Mouse (Mus musculus) B cell, adult 2 months (primary cell): ENCODE measurements around the gene AC141477.1.

Source experiments
- DNase-seq, 2 experiments: peaks; one replicate each; pipeline ENCODE4 v3.0.0; 2022

AC141477.1 gene

DNA sequence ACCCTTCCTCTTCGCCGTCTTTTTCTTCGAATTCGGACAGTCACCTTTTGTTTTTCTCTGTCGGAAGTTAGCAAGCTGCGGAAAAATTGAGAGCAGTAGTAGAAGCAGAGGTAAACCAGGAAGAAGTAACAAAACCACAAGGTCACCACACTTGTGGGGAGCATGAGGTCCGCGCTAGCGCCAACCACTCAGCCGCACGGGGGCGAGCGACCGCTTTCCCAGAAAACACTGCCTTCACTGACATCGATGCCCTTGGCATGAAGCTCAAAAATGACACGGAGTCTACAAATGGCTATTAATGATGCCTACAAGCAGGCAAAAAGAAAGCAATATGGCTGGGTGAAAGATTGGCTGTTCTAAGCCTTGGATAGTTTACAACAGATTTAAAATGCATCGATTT lies at the start of gene AC141477.1:
TSS of gene AC141477.1 (minus strand) at position 164 of the 400 bp plus-strand sequence.
- no peak for DNase-seq

DNA sequence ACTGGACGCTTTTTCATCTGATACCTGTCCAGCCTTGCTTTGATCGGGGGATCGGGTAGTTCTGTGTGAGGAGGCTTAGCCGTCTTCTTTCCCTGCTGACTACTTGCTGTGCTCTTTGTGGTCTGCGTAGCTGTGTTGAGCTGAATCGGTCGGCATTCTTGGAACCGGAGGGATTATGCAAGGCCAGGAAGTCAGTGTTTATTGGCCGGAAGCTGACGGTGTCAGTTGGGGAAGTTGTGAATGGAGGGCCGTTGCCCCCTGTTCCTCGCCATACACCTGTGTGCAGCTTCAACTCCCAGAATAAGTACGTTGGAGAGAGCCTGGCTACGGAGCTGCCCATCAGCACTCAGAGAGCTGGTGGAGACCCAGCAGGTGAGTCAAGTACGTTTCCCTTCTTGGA lies 49.0 kb upstream of the AC141477.1 start:
- no peak for DNase-seq

DNA sequence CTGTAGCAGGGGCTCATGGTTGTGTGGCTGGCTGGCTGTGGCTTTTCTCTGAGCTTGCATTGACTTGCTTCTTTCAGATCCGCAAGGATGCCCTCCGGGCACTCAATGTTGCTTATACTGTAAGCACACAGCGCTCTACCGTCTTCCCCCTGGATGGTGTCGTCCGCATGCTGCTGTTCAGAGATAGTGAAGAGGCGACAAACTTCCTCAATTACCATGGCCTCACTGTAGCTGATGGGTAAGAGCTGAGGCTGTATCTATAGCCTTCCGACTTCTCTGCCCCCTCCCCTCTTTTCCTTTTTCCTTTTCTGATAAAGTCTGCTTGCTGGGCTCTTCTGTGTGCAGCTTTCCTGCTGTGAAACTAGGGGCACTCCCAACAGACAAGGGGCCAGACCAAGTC lies 48.0 kb upstream of the AC141477.1 start:
- no peak for DNase-seq

DNA sequence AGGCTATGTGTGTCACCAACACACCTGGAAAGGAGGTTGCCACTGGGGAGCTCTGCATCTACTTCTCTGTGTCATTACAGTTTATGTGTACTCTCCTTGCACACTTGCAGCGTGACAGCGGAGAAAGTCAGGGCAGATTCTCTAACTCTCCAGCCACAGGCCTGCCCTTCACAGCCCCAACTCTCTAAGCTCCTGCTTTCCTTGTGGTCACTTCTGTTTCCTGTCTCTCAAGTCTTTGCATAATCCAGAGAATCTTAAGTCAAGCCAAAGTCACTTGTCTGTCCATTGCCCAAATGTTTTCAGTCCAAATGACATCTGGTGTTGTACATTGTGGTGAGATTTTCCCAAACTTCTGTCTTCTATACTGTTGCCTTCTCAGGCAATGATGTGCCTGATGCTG lies 46.1 kb upstream of the AC141477.1 start:
- DNase-seq, result no peak

DNA sequence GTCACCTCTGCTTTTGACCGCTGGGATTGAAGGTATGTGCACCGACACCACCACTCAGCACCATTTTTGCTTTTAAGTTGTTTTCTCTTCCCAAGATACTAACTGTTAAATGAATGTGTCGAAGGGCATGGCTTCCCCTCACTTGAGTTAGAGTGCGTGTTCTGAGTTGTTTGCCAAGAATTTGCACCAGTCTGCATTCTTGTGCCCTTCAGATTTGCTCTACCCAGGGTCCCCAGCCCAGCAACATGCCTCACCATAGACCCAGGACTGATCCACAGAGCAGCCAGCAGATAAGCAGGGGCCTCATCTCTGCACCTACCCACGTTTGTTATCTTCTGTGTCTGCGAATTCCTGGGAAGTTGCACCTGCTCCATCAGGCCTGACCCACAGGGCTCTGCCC lies 41.2 kb upstream of the AC141477.1 start:
- no peak for DNase-seq

DNA sequence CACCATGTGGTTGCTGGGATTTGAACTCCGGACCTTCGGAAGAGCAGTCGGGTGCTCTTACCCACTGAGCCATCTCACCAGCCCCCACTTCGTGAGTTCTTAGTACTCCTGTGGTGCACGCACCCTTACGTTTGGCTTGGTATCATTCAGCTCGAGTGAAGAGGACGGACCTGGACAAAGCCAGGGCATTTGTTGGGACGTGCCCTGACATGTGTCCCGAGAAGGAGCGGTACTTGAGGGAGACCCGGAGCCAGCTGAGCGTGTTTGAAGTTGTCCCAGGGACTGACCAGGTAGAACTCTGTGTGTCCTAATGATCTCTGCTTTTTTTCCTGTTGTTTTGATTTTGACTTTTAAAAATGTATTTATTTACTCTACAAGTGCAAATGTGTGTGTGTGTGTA lies 40.6 kb upstream of the AC141477.1 start:
- no peak for DNase-seq

DNA sequence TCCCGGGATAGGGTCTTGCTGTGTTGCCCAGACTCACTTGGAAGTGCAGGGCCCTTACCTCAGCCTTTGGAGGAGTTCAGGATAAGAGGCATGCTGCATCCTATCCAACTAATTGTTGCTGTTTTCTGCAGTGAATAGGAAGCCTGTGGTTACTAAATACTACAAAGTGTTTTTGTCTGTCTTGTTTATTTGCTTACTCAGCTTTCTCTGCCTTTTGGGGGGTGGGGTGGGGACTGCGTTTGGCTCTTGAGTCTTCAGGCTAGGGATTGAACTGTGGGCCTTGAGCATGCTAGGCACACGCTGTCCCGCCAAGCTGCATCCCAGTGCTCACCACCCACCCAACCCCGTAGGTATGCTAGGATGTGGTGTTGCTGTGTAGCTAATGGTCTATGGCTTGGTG lies 33.5 kb upstream of the AC141477.1 start:
- no peak for DNase-seq

DNA sequence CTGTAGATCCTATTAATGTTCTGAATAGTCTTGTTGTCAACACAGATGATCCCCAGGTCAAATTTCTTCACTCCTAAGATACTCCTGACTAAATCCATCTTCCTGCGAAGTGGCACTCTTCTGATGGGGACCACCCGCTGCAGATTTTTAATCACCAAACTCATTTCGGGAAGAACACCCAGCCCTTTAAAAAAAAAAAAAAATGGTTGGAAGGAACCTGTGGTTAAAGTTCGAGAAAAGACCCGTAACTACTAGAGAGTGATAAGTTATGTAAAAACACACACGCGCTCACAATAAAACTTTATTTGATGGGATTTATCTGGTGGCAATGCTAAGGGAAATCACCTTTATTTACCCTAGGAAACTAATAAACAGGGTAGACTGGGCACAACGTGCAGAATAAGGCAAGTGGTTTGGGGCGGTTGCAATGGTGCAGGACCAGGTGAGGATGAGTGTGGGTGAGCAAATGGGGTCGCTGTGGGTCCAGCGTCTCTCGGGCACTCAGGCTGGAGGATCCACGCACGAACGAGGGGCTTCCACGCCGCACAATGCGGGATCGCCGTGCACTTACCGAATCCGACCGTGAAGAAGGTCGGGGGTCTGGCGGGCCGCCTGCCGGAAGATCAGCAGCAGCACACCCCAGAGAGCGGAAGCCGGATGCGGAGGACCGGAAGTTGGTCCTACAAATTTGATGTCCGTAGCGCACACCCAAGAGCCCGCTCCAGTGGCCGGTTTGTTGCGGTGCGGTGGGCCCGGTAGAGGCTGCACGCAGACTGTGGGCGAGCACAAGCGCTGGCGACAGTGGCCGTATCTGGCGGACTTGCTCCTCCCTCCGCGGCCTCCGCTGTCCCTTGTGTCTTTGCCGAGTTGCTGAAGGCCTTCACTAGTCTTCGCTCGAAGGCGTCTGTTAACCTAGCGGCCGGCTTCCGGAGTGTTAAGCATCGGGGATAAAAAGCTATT lies 28.2 kb upstream of the AC141477.1 start, which contains the start of the genes Mcm3ap and Ybey:
TSS of gene Mcm3ap (plus strand) at position 725 of the 960 bp plus-strand sequence.
TSS of gene Ybey (minus strand) at position 912 of the 960 bp plus-strand sequence.
- peak; percentile 90 to 93 for DNase-seq

DNA sequence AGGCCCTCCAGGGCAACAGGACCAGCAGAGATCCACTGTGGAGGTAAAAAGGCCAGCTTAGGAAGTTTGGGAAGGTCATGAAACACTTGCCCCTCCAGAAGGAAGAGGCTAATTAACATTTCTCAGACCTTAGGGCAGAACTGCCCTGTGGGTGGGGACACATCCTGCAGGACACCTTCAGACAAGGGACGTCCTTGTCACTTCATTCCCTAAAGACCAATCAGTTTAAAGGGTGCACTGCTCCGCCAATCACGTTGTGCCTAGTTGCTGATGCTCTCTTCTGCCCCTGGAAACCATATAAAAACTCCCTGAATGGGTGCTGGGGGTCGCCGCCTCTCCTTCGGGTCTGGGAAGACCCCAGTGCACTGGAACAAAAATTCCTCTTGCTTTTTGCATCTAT lies 22.5 kb upstream of the AC141477.1 start:
- no peak for DNase-seq

DNA sequence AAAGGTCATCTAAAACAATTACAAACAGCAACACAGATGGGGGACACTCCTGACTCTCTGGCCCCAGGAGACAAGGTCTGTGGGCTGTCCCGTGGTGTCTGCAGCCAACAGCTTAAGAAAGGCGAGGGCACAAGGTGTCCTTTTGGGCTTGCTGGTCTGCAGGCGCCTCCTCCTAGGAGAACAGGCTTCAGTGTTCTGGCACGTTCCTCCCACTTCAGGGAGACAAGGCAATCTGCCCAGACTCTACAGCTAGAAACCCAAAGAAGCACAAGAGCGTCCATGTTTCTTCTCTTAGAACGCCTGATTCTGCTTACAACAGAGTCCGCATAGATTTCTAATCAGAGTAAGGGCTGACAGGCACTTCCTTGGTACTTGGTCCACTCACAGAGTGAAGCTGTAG lies 22.1 kb upstream of the AC141477.1 start:
- DNase-seq, result no peak

DNA sequence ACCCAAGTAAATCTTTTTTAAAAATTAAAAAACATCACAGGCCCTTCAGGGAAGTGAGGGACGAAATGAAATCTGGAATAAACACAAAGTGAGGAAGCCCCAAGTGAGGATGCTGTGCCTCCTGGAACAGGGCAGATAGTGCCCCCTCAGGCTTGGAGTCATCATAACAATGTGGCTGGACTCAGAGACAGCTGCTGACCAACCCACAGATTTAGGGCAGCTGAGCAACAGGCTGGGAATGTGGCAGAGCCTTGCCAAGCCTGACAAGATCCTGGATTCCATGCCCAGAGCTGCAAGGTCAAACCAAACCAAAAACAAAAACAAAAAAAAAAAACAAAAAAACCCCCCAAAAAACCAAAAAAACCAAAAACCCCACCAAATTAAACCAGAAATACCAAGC lies 21.0 kb upstream of the AC141477.1 start:
- DNase-seq, result no peak

DNA sequence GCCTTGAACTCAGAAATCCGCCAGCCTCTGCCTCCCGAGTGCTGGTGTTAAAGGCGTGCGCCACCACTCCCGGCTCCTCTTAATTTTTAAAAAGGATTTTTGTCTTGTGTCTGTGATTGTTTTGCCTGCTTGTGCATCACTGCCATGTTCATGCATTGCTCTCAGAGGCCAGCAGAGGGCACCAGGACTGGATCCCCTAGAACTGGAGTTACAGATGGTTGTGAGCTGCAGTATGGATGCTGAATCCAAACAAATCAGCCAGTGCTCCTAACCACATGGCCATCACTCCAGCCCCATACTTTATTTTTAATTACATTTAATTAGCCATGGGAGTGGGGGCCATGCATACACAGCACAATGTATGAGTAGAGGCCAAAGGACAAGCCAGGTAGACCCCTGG lies 15.0 kb upstream of the AC141477.1 start:
- DNase-seq, result peak; percentile 62 to 67

DNA sequence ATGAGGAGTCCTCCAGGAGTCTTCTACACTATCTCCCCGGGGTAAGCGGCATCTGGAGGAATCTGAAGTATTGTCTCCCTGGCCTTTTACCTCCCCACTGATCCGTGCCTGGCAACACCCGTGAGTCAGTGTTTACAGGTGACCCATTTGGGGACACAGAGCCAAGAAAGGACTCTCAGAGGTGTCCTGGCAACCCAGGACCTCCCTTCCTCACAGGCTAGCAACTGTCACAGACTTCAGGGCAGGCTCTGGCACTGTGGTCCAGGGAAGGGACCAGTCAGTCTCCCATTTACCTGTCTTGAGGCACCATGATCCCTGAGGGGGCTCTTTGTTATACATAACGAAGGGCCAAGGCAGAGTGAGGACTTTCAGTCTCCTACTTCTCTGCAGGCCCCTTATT lies 8.6 kb upstream of the AC141477.1 start, which contains the start of gene 2610028H24Rik:
TSS of gene 2610028H24Rik (plus strand) at position 231 of the 400 bp plus-strand sequence.
- DNase-seq, result no peak

DNA sequence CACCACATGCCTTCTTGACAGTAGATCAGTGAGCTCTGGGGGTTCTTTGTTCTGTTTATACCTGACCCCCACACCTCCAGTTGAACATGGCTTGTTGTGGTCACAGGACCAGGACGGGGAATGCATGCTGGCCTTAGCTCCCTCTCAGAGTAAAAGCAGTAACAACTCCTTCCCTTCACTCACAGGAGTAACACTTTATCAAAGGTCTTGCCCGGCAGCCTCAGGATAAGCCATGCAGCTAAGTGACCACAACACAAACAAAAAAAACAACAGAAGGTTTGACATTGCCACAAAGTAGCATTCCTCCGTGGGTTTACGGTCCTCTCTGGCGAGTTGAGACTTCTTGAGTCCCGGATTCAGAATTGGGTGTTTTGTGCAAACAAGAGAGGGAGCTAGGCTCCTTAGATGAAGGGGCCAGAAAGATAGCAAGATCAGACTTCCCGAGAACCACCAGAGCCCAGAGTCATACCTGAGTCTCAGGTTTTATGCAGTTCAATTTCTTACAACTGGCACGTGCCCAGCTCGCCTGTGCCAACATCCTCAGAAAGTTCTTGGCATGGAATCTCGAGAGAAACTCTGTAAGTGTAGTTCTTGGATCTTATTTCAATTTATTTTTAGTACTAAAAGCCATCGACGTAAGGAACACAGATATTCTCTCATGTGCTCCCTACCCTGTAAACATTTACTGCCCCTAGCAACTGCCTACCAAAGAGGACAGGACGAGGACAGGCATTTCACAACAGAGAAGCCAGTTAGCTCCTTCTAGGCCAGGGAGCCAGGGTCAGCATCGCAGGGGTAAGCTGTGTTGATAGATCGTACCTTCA lies 7.4 kb upstream of the AC141477.1 start:
- DNase-seq, result no peak

DNA sequence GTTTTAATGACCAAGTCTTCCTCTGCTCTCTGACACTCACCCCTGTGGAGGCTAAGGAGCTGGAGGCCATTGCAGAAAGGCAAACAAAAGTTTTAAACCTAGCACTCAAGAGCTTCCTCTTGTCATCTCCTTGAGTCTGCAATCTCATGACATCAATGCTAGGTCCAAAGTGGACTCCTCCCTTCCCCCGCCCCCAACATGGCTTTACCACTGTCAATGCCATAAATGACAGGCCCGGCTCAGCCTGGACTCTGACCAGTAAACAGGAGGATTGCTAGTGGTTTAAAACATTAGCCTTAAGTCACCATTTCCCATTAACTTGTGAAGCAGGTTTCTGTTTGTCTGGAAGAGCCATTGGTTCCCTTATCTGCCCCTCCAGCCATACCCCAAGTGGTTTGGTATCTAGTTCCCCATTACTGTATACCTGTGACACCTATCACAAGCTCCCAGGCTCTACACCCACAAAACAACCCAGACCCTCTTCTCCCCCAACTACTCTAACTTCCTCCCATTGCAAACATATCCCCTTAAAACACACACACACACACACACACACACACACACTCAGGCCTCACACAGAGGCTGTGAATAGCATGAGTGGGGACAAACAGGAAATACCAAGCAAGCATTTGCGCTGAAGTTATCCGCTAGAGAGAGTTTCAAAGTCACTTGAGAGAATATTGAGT lies 5.9 kb upstream of the AC141477.1 start:
- DNase-seq, result no peak

DNA sequence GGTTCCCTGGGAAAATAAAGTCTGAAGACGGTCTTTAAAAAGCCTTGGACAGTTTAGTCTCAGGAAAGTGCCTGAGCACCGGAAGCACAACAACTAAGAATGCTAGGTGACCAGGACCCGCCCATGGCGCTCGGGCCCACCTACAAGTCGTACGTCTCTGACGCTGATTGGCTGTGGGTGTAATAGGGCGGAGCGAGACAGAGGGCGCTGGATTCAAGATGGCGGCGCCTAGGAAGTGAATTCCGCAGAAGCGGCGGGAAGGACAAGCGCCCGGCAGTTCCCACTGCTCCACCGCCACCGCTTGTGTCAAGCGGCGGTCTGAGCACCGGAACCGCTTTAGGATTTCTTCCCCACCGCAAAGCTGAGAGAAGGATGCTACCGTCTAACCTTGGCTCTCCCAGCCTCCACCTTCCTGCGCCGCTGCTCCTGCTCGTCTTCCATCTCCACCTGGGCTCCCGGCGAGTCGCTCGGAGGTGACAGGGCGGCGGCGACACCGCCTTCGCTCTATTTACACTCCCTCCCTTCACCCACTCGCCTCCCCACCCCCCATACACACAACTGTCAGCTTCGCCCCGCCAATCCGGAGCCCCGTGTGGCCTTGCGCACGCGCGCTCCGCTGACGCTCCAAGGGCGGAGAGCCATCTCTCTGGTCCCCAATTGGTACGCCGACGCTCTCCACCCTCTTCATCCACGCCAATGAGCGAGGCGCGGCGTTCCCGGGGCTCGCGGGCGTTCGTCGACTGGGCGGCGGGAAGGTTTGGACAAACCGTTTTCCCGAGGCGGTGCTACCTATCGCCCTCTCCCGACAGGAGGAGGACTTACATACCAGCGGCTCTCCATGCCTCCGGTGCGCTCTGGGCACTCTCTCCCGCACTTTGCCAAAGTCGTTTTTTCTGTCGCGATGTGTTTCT lies 2.2 kb upstream of the AC141477.1 start, which contains the start of gene Pcnt:
TSS of gene Pcnt (minus strand) at position 609 of the 911 bp plus-strand sequence.
- DNase-seq, result peak; percentile 96 to 97

DNA sequence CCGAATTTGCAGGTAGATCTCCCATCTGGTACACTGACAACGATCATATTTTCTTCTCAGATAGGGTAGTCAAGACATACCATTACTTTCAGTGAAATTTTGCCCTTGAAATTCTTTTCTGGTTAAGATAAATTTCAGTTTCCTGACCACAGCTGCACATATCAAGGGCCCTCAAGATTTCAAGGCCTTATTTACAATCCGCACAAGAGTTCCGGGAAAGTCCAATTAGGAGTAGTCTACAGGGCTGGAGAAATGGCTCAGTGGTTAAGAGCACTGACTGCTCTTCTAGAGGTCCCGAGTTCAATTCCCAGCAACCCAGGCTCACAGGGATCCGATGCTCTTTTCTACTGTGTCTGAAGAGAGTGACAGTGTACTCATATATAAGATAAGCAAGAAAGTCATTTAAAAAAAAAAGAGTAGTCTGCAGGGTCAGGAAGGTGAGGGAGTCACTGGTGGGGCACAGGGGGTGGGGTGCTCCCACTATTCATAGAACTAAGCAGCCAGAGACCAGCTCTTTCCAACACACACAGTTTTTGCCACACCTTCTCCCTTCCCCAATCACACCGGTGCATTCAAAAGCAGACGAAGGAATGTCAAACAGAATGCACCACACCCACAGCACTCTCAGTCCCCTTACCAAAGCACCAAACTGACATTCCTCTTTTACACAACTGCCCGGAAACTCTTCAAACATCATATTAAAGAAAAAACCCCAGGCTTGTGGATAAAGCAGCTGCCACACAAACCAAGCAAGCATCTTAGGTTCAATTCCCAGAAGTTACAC lies 945 bp downstream of the AC141477.1 start:
- DNase-seq, result no peak

DNA sequence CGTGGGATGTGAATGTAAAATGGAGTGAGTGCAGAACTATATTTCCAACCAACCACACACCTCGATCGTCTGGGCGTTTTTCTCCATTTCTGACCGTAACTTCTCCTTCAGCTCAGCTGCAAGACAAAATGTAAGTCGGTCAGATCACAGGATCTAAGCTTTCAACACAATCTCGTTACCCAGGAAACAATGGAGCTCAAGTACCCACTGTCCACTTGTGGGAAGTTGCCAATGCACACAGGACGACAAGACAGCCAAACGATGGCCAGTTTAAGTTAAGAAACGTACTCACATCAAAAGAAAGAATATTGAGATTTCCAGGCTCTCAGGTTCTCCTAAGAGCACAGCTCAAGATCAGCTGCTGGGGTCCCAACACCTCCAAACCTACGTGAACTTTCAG lies 6.3 kb downstream of the AC141477.1 start:
- DNase-seq, result no peak

DNA sequence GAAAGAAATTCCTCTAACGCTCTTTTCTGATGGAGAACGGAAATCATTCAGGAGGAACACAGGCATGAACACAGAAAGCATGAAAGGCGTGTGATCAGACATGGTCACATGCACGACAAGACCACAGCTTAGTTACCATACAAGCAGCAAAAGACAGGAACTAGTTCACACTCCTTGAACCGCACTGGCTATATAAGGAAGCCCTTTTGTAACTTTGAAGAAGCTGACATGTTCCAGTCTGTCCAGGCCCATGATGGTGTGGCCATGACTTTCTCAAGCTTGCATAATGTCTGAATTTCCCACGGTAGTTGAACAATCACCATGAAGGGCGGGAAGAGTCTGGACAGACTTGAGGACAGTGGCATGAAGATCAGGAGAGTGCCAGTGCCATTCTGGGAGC lies 14.6 kb downstream of the AC141477.1 start:
- no peak for DNase-seq

DNA sequence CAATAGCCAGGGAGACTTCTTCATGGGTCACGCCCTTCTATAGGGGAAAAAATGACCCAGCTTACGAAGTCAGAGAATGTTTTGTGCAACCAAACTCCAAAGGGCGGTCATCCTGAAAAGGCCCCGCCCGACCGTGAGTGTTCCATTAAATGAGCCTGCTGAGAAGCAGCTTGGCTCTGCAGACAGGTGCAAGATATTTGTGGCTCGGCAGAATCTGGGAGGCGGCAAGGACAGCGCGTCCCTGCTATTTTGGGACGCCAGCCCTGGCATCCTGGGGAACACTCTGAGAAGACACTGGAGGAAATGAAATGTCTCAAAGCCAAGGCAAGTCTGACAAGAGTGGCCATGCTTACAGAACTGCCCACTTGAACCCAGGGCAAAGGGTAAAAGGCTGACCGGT lies 23.4 kb downstream of the AC141477.1 start:
- DNase-seq, result no peak

DNA sequence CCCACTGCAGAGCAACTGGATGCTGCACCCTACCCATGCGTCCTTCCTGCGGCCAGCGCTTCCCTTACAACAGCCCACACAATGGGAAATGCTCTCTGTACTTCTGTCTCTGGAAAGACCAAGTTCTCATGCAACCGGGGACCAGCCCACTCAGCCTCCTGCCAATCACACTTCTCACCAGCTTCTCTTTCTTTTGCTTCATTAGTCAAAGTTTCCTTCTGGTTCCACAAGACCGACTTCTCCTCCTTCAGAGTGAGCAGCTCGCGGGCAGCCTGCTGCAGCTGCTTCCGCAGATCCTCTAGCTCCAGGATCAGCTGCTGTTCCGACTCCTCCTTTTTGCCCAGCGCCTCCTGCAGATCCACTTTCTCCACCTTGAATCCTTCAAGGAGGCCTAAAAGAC lies 31.7 kb downstream of the AC141477.1 start:
- DNase-seq, result no peak
